Mouse (Mus musculus) frontal cortex, postnatal 10 days (tissue): ENCODE results near the gene Mymx.

Source experiments
- DNase-seq, 2 experiments: peaks; one replicate each; pipeline ENCODE4 v3.0.0; 2022; ENCODE audit warnings: low spot score in 2 of 2, mixed read lengths in 1 of 2

Mymx gene

DNA sequence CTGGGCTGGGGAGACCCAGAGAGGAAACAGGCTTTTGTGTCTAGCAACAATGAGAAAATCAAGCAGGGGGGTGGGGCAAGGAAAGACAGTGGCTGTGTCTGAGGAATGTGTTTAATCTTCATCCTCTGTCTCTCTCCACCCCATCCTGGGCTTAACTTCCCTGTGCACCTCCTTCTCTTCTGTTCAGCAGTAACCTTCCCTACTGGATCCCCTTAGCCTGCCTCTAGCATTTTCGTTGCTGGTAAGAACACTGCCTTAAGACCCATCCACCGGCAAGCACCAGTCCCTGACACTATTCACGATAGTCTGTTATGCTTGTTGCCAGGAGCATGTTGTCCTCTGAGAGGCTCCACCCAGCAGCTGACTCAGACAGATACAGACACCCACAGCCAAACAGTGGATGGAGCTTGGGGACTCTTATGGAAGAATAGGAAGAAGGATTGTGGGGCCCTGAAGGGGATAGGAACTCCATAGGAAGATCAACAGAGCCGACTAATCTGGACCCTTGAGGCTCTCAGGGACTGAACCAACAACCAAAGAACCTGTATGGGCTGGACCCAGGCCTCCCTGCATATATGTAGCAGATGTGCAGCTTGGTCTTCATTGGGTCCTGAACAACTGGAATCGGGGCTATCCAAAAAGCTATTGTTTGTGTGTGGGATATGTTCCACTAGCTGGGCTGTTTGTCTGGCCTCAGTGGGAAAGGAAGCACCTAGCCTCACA lies 8.4 kb upstream of the Mymx start:
- no peak for DNase-seq

DNA sequence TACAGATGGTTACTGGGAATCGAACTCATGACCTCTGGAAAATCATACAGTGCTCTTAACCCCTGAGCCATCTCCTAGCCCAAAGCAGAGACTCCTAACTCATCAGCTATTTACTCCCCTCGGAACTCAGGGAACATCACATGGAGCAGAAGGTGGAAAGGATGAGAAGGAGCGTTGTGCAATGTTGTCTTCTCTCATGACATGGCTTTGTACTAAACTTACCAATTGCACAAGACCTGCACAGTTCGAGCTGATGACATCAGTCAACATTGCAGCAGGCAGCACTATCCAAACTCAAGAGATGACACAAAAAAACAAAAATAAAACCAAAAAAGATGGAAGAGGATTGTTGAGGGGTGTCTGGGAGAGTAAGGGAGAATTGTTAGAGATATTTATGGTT lies 6.5 kb upstream of the Mymx start:
- DNase-seq: no peak

DNA sequence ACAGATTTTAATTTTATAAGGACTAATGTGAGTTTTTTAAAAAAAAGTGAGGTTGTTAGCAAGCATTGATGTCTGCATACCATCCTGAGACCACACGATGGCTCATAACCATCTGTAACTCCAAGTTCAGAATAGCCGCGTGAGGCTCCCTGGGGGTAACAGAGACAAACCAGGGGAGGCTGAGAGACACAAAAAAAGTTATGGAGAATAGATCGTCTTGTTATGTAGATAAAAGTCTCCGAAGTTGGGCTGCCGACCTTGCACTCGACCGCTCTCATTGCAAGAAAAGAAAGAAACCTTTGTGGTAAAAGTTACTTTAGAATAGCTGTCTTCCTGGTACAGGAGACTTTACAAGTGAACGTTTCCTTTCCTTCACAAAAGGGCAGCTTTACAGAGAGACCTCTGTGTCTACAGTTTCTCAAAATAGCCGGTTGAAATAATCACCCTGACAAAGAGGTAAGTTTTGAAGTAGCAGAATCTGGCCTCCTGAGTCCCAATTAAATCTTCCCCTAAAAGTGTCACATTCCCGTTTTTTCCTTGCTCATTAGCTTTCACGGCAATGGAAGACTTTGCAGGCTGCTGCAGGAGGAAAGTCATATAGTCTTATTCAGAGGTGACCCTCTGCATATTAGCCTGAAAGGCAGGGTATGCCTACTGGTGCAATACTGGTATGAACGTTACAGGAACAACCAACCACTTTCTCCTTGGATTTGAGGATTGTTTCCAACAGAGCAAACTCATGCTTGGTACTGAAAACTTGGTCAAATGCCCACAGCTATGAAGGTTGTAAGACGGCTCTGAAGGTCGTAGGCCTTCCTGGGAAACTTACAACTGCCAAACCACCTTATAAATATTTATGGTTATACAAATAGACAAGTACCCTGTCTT lies 5.3 kb upstream of the Mymx start:
- no peak for DNase-seq

DNA sequence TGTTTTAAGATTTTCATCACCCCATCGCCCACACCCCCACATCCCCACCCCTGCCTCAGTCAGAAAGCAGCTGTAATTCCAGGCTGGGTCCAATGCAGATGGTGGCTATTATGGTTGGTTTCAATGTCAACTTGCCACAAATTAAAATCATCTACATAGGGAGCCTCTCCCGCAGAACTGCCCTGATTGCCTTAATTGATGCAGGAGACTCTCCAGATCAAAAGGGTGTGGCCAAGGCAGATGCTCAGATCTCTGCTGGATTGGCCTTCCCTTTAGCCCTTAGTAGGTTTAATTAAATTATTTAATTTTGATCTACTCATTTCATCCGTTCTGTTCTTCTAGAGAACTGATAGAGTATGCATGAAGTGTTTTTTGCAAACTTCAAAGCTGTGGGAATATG lies 1.1 kb upstream of the Mymx start:
- DNase-seq: no peak

DNA sequence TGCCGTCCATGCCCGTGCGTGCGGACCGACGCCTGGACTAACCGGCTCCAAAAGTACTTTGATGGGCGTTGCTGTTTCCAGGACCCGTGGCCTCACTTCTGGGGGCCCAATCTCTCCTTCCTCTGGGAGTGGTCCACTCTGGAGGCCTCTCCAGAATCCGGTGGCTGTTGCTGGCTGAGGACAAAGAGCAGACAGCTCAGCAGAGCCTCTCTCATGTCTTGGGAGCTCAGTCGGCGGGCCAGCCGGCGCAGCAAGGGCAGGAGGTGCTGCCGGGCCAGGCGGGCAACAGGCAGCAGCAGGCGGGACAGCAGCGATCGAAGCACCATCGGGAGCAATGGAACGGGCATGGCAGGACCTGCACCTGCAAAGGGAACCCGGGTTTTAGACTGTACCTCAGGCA lies 577 bp downstream of the Mymx start:
- no peak for DNase-seq

DNA sequence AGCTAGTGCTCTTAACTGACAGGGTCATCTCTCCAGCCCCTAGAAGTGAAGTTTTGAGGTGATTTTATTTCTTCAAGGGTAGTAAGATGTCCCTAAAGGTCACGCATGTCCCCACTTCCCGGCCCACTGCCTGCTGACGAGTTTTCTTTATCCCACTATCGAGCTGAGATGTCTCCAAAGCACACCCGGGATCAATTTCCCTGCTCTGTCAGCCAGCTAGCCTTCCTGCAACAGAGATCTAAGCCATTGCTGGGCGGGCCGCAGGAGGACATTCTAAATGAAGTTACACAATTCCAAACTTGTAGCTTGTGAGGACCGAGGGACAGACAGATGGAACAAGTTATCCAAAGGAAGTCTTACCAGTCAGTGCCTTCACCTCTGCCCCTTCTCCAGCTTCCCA lies 1.6 kb downstream of the Mymx start:
- DNase-seq: no peak

DNA sequence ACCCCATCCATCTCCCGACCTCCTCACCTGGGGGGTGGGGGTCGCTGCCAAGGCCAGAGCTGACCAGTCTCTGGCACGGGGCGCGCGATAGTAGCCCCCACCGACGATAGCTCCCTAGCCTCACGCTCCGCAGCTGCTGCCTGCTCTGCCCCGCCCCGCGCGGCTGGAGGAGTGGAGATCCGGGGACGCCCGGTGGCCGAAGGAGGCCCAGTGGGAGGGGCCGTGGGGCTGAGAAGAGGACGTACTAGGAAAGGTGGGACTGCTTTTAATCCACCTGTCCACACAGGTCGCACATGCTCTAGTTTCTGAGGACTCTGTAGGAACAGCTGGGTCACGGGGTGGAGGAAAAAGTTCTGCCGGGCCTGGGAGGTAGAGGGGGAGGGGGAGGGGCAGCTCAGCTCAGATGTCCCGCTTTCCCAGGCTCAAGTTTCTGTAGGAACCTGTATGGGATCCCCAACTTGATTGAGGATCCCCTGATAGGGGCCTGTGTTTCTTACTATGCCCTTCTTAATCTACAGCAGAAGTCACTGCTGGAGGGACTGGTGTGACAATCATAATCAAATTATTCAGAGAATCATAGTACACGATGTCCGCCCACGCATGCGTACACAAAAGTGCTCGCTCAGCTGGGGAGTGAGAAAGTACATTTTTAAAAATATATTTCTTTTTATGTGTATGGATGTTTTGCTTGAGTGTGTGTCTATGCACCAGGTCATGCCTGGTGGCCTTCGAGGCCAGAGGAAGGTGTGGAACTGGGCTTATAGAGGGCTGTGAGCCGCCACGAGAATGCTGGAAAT lies 2.3 kb downstream of the Mymx start, which contains the start of gene Slc29a1:
TSS of gene Slc29a1 (minus strand) at position 161 of the 797 bp plus-strand sequence.
- no peak for DNase-seq

DNA sequence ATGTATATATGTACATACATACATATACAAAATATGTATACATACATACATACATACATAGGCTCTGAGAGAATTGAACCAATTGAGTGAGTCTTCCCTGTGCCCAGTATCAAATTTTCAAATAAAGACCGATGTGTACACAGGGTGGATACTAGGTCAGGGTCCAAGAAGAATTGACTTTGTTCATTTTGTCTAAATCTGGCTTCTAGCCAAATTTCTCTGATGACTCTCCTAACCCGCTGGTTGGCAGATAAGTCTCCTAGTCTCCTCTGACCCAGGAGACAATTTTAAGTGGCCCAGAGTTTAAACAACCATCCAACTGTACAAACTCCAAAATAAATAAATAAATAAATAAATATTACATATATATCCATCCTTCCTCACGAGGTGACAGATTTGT lies 3.0 kb downstream of the Mymx start:
- DNase-seq: no peak

DNA sequence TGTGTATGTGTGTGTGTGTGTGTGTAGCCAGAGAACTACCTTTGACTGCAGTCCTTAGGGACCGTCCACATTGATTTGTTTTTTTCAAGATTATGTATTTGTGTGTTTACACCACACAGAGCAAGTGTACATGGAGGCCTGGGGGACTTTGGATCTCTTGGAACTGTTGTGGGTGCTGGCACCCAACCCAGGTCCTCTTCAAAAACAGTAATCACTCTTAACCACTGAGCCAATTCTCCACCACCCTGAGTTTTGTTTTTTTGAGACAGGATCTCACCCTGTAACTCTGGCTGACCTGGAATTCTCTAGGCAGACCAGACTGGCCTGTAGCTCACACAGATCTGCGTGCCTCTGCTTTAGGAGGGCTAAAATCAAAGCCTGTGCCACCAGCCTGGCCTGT lies 3.5 kb downstream of the Mymx start:
- DNase-seq: no peak

DNA sequence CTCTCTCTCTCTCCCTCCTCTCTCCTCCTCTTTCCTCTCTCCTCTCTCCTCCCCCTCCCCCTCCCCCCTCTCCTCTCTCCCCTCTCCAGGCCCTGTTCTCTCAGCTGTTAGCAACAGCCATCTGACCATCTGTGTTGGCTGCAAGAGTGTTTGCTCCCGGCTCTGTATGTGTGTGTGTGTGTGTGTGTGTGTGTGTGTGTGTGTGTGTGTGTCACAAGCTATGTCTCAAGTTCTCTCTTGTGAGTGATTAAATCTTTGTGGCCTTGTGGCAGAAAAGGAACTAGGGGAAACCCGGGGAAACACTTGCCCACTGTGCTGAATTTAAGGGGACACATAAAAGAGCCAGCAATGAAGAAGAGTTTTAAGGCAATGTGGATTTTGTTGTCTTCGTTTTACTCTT lies 4.1 kb downstream of the Mymx start:
- DNase-seq: no peak

DNA sequence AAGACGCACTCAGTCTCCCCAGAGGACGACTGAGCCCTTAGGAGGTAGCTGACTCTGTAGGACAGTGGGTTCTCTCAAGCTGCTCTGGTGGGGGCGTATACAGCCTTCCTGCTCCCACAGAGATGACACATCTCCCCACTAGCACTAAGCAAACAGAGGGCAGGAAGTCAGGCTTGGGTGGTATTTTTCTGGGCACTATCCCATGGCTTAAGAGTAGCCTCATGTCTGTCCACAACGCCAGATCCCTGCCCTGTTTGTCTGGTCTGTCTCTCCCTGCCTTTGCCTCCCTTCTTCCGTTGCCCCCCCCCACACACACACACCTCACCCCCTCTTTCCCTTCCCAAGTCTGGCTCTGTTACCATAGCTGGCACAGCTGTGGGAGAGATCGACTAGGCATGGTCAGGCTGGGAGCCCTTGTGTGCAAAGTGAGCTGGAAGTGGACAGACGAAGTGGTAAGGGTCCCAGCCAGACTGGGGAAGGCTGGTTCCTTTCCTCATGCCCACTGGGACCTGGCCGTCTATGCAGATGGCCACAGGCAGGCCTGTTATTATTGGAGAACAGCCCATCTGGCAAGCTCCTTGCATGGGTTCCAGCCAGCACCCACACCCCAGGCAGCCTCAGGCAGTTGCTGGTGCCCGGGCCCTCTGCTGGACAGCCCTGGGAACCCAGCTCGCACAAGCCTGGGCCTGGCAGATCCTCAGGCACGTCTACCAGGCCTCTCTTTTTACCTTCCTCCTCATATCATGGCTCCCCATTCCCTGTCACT lies 5.1 kb downstream of the Mymx start:
- DNase-seq: peak; percentile 60 to 65

DNA sequence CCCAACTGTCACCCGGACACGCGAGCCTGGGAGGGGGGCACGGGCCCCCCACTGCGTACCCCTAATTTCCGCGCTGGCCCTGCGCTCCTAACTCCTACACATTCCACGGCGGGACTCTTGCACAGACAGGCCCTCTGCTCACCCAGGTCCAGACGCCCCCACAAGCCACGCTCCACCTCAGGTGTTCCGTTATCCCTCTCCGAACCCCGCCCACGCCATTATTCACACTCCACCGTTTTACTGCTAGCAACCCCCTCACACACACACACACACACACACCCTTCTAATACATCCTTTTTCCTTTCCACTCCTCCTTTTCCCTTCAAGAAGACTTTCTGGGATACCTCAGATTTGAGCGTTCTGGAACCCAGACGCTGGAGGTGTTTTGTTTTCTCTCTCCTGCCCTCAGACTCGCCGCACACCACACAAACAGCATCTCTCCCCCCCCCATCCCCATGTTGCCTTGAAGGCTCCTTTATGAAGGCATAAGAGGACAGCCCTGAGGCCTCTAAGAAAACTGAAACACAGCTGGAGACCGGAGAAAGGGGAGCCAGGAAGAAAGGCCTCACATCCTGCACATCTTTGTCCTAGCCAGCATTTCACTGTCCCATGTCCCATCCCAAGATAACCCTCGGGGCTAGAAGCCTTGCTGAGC lies 6.0 kb downstream of the Mymx start:
- DNase-seq: no peak

DNA sequence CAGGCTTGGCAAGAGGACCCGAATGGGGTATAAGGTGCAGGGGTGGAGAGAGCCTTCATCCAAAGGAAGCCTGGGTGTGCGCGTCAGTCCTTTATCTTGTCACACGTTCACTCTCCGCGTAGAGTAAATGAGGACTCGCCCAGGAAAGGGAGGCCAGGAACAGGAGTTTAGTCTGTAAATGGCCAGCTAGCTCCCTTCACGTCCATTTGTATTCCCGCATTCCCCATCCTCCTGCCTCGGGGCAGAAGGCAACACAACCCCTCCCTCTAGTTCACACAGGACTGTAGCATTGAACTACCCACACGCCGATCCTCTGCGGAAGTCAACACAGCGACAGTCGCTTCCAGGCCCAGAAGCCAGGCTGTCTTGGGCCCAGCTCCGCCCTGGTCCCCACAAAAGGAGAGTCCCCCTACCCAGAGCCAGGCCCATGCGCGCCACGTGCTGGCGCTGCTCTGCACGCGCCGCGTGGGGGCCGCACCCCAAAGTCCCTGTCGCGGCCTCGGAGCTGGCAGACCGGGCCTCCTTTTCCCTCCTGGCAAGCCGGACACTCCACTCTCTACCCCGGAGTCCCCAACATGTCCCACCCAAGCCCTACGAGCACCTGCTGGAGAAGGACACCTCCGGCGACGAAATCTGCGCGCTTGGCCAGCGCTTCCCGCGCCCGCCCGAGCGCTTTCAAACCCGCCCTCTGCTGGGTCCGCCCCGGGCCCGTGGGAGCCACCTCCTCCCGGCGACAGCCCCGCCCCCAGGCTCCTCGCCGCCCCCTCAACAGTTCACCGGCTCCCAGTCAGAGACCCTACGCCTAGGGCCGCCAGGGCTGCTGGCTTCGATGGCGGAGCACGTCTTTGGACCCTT lies 6.8 kb downstream of the Mymx start:
- peak in 1 of 2 experiments; percentile 68 for DNase-seq

DNA sequence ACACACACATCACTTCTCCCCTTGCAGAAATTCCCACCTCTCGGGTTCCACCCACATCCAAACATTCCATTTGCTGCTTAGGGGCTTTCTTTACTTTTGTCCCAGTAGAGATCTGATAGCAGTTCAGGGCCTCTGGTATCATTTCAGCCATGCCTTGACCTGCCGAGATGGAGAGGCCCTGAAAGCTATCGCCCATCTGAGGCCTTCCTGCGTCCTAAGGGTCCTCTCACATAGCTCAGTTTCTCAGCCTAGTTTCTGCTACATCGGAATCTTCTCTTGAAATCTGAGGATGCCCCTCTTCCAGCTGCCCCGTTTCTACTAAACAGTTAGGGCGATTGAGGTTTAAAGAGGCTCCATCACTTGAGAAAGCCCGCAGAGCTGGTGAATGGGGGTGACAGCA lies 7.7 kb downstream of the Mymx start:
- DNase-seq: no peak

DNA sequence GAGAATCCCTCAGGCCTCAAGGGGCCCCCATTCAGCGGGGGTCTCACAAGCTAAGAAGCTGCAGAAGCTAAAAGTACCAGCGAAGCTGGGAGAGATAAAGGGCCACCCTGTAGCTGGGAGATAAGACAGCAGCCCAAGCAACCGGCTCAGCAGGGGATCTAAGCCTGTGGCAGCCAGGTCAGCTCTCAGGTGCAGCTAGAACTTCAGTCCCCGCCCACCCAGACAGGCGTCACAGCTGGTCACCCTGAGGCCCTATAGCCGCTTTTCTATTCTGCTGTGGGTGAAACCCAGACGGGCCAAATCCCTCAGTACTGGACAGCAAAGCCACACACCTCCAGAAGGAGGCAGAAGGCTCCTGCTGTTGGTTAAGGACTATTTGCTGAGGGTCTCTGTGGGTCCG lies 8.4 kb downstream of the Mymx start:
- DNase-seq: no peak

DNA sequence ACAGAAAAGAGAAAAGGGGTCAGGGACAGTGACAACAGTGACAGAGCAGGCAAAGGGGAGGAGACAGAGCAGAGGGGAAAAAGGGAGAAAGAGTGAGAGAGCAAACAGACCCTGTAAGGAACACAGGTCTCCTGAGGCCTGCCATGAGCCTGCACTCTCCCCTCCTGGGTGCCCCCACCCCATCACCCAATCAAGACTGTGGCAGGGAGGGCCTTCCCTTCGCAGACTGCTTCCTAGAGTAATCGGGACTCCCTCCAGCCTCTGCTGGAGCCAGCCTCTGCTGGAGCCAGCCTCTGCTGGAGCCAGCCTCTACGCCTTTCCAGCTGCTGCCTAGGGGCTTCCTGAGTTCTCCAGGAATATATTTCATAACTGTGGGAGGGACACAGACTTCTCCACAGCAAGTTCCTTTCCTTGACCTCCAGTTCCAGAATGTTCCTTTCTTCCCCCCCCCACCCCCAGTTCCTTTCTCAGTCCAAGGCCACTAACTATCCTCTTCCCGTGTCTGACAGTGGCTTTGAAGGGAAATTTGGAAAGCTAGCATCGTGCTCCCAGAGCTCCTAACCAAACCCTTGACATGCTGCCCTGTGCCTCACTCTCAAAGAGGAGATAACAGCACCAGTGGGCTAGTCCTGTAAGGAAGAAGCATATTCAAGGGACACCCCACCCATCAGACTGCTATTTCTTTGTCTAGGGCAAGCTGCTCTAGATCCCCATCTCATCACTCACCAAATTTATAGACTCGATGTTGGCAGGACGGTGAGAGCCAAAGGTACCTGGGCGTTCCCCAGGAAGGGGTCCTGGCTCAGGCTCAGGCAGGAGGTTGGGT lies 9.1 kb downstream of the Mymx start:
- DNase-seq: no peak

DNA sequence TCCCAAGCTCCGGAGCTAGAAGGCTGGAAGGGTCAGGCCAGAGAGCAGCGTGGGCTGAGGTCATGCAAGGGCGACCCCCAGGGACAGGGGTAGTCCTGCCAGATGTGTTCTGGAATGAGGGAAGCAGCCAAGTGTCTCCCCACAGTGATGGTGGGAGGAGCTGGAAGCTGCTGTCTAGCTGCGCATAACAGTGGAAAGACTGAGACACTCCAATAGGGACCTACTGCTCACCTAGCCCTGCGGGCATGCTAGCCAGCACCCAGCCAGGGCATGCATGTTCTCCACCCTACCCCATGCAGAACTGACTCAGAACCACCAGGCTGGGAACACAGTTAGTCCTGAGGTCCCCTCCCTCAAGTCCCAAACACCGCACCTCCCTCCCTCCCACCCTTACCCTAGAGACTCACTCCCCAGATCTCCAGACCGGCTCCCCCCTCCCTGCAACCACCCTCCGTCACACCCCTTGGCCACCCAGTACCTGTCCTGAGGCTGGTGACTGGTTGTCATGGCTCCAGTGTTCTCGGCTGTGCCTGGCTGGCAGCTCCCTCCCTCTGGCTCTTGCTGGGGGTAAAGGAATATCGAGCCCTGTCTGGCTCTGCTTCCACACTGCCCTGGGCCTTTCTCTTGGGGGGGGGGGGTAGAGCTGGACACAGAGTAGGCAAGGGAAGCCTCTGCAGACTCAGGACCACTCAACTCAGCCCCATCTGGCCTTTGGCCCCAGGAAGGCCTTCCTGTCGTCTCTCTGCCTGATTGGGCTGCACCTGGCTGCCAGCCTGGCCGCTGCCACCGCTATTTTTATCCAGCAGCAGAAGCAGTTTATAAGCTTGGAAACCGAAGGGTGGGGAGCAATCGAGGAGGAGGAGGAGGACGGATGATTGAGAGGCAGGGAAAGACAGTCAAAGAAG lies 9.9 kb downstream of the Mymx start:
- no peak for DNase-seq

DNA sequence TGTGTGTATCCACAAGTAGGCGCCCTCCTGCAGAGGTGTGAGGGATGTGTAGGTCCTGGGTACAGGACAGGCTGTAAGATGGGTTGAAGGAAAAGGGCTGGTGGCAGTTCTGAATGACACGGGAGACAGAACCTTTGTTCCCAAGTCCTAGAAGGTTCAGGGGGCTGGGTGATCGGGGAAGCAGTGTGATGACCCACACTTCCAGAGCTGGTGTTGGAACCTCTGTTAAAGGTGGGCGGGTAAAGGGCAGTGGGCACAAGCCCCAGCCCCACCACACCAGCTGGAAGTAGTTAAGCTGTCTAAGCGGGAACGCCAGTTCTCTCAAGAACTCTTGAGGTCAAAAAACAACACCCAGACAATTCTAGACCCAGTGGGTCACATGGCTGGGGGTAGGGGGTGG lies 11.5 kb downstream of the Mymx start:
- no peak for DNase-seq
